Mouse (Mus musculus) left cerebral cortex, postnatal 10 days (tissue): ENCODE data around the gene Mcu. TPM values are rescaled to one million over a fixed set of nuclear protein-coding genes. Genes with fewer than 3 reads are reported as not detected.
A peak's percentile ranks its signal among the peaks of the same experiment; 100 is the strongest.

Experiments
- DNase-seq, 2 experiments: peaks; one replicate each; pipeline ENCODE4 v3.0.0; 2021 to 2022; ENCODE audit warnings: low spot score in 2 of 2, mixed read lengths in 1 of 2; ENCODE audit errors: extremely low spot score in 1 of 2
- intact Hi-C: fragments of 180-260 bp; cut with DNase I; formaldehyde crosslinking; loops from one replicate; pipeline ENCODE4 v1.15.1; 2025
- total RNA-seq, 2 experiments: library from RNA; stranded (reverse); gene quantifications; 2 replicates each; pipeline ENCODE4 v1.2.3; 2021

Mcu gene
- total RNA-seq, 2 experiments from 2014 or later = 65.9 to 67.9 TPM

- intact Hi-C loops = no loop called here
- DNase-seq = no peak
Observed at GRCm38 (mm10) chr10:59511427-59511963, 105.0 kb downstream of the Mcu start.

- intact Hi-C loops = no loop called here
- no peak for DNase-seq
Observed at GRCm38 (mm10) chr10:59510713-59511426, 105.6 kb downstream of the Mcu start.

GRCm38 (mm10) chr10:59509197-59509596 lies 107.3 kb downstream of the Mcu start:
- DNase-seq = no peak
- intact Hi-C loops = loop anchor here (5.0 kb wide), 1 partner anchor 108 kb away; the partner anchor contains the start of genes Gm10322 and Mcu

- no peak for DNase-seq
- intact Hi-C loops = loop anchor here (5.0 kb wide), 1 partner anchor 111 kb away; the partner anchor contains the start of genes Gm10322 and Mcu
Observed at GRCm38 (mm10) chr10:59506711-59507110, 109.8 kb downstream of the Mcu start.

- intact Hi-C loops = no loop called here
Observed at GRCm38 (mm10) chr10:59504291-59504690, 112.2 kb downstream of the Mcu start.

GRCm38 (mm10) chr10:59503433-59504210 lies 112.9 kb downstream of the Mcu start:
- no peak for DNase-seq
- intact Hi-C loops = no loop called here

More at GRCm38 (mm10) chr10:59504291-59504690, 112.2 kb downstream of the Mcu start:
- DNase-seq = no peak

- intact Hi-C loops = no loop called here
- DNase-seq = no peak
Observed at GRCm38 (mm10) chr10:59502381-59502780, 114.1 kb downstream of the Mcu start.

GRCm38 (mm10) chr10:59501761-59502160 lies 114.7 kb downstream of the Mcu start:
- intact Hi-C loops = no loop called here
- DNase-seq = no peak

GRCm38 (mm10) chr10:59500225-59500624 lies 116.3 kb downstream of the Mcu start:
- intact Hi-C loops = no loop called here
- DNase-seq = no peak

- DNase-seq = no peak
- intact Hi-C loops = no loop called here
Observed at GRCm38 (mm10) chr10:59497019-59497418, 119.5 kb downstream of the Mcu start.

- intact Hi-C loops = loop anchor here (5.0 kb wide), 3 partner anchors 117 to 372 kb away; no protein-coding TSS in a partner anchor
- DNase-seq = no peak
Observed at GRCm38 (mm10) chr10:59494917-59495316, 121.6 kb downstream of the Mcu start.

- no peak for DNase-seq
- intact Hi-C loops = loop anchor here (5.0 kb wide), 3 partner anchors 118 to 373 kb away; no protein-coding TSS in a partner anchor
Observed at GRCm38 (mm10) chr10:59494044-59494443, 122.4 kb downstream of the Mcu start.

- DNase-seq = peak in 1 of 2 experiments; percentile 44
- intact Hi-C loops = loop anchor here (5.0 kb wide), 3 partner anchors 121 to 376 kb away; no protein-coding TSS in a partner anchor
Observed at GRCm38 (mm10) chr10:59490920-59491319, 125.6 kb downstream of the Mcu start.

- DNase-seq = no peak
- intact Hi-C loops = no loop called here
Observed at GRCm38 (mm10) chr10:59489411-59489810, 127.1 kb downstream of the Mcu start.

- DNase-seq = no peak
- intact Hi-C loops = no loop called here
Observed at GRCm38 (mm10) chr10:59487351-59487750, 129.1 kb downstream of the Mcu start.

- no peak for DNase-seq
- intact Hi-C loops = no loop called here
Observed at GRCm38 (mm10) chr10:59484318-59484717, 132.2 kb downstream of the Mcu start.

- intact Hi-C loops = no loop called here
- no peak for DNase-seq
Observed at GRCm38 (mm10) chr10:59481381-59481780, 135.1 kb downstream of the Mcu start.

GRCm38 (mm10) chr10:59470451-59470850 lies 146.0 kb downstream of the Mcu start:
- intact Hi-C loops = no loop called here

GRCm38 (mm10) chr10:59467297-59467696 lies 149.2 kb downstream of the Mcu start:
- intact Hi-C loops = no loop called here
- DNase-seq = no peak

More at GRCm38 (mm10) chr10:59470451-59470850, 146.0 kb downstream of the Mcu start:
- DNase-seq = peak; percentile 36 to 38
